Mouse (Mus musculus): ENCODE results near the gene Igf2bp3. TPM values are rescaled to one million over a fixed set of nuclear protein-coding genes. Genes with fewer than 3 reads are reported as not detected.

Gene Igf2bp3
- polyA plus RNA-seq, 1 experiment from 2014 or later: 68.6 TPM

GRCm38 (mm10) chr6:49037268-49037662, 177.5 kb downstream of the Igf2bp3 start:
- Histone ChIP-seq H3K36me3 (no peaks in the 10 kb centered on the region), H3K9me3 (replicated peaks) (no peaks in the 10 kb centered on the region), H3K9ac (peak overlapping the region; percentile 13; the same call in 1 of the 2 replicates), H3K27me3 (replicated peaks) (peaks cover 26% of the 10 kb centered on the region), H3K27ac (ENCODE audit: poor library complexity, severe bottlenecking) (no peak overlapping the region), H3K4me3 (no peak overlapping the region), H3K4me1 (replicated peaks) (peaks cover 10% of the 10 kb centered on the region), H3K4me2 (peak overlapping the region; percentile 61)
- peak; percentile 42 for ATAC-seq (ENCODE audit: insufficient number of reproducible peaks, low FRiP score)
- 46% methylated on average over 12 of the region's 12 CpGs for WGBS

GRCm38 (mm10) chr6:49036275-49037267, 178.2 kb downstream of the Igf2bp3 start, which contains the start of gene Gpnmb:
Gene Gpnmb (plus strand): TSS chr6:49036546.
- 0 out of 2 replicates have a peak, but pooled peaks have one; percentile 33 for ATAC-seq (ENCODE audit: insufficient number of reproducible peaks, low FRiP score)
- peak within 1 kb of the TSS; percentile 13; the same call in 1 of the 2 replicates for H3K9ac ChIP-seq
- peak within 1 kb of the TSS; percentile 26 for H3K4me3 ChIP-seq
- peak within 1 kb of the TSS; percentile 61 for H3K4me2 ChIP-seq
- H3K27me3 ChIP-seq (replicated peaks): peaks cover 26% of the 10 kb centered on the region
- H3K9me3 ChIP-seq (replicated peaks): no peaks in the 10 kb centered on the region
- H3K4me1 ChIP-seq (replicated peaks): peaks cover 10% of the 10 kb centered on the region
- 27% methylated on average over 28 of the region's 28 CpGs for WGBS
- no peaks in the 10 kb centered on the region for H3K36me3 ChIP-seq
- no peak within 1 kb of the TSS for H3K27ac ChIP-seq (ENCODE audit: poor library complexity, severe bottlenecking)

Other genes starting within 250 kb of the Igf2bp3 start
- gene Doxl2, start 240.0 kb downstream of the Igf2bp3 start, polyA plus RNA-seq (2016; fragmentation: Nextera tagmentation; extraction: Ambion mirVana): not detected in 2 replicates
- gene Svs1, start 228.1 kb downstream of the Igf2bp3 start, polyA plus RNA-seq (2016; fragmentation: Nextera tagmentation; extraction: Ambion mirVana): not detected in 2 replicates
- 0.40 and 0.49 TPM in 2 replicates for gene Gpnmb, start 178.4 kb downstream of the Igf2bp3 start, polyA plus RNA-seq (2016; fragmentation: Nextera tagmentation; extraction: Ambion mirVana)
- 59.5 and 67.0 TPM in 2 replicates for gene Malsu1, start 141.2 kb downstream of the Igf2bp3 start, polyA plus RNA-seq (2016; fragmentation: Nextera tagmentation; extraction: Ambion mirVana)
- 72.2 and 72.5 TPM in 2 replicates for gene Tra2a, start 49.1 kb upstream of the Igf2bp3 start, polyA plus RNA-seq (2016; fragmentation: Nextera tagmentation; extraction: Ambion mirVana)
- 7.4 and 8.1 TPM in 2 replicates for gene Ccdc126, start 104.3 kb upstream of the Igf2bp3 start, polyA plus RNA-seq (2016; fragmentation: Nextera tagmentation; extraction: Ambion mirVana)
- 3.6 and 3.9 TPM in 2 replicates for gene Fam221a, start 152.8 kb upstream of the Igf2bp3 start, polyA plus RNA-seq (2016; fragmentation: Nextera tagmentation; extraction: Ambion mirVana)
- 0.11 and 0.26 TPM in 2 replicates for gene Stk31, start 180.6 kb upstream of the Igf2bp3 start, polyA plus RNA-seq (2016; fragmentation: Nextera tagmentation; extraction: Ambion mirVana)

Measured in heart, embryonic 12.5 days (tissue).